ENCODE assay signal across 8 mouse cellular contexts in genomic region chr10:111972542-111973361, GRCm38 (mm10). TPM values are rescaled to one million over a fixed set of nuclear protein-coding genes. Genes with fewer than 3 reads are reported as not detected.
A peak's percentile ranks its signal among the peaks of the same experiment; 100 is the strongest.
DNase-seq lines count a peak whose midpoint lies in the region; ATAC-seq and TF ChIP-seq lines count a peak whose summit lies in the region.

Gene Krr1 (plus strand): TSS chr10:111972664.

- peak within 1 kb of the TSS; percentile 90 for H3K9ac ChIP-seq in ES-Bruce4 (ENCODE audit: low read depth, poor library complexity, severe bottlenecking)
- peak within 1 kb of the TSS; percentile 83 for H3K9ac ChIP-seq in forebrain, embryonic 13.5 days
- peak within 1 kb of the TSS; percentile 84 for H3K9ac ChIP-seq in liver, postnatal 0 days (replicated peaks)
- peak within 1 kb of the TSS; percentile 66 for H3K9ac ChIP-seq in neural tube, embryonic 14.5 days (replicated peaks; ENCODE audit: low read depth, low read length)

- peak; percentile 95 for ATAC-seq in cerebellum, adult (ENCODE audit: insufficient number of reproducible peaks, low FRiP score, low TSS enrichment)
- peak; percentile 98 for ATAC-seq in forebrain, embryonic 13.5 days
- ATAC-seq in liver, postnatal 0 days, result peak; percentile 100
- ATAC-seq in neural tube, embryonic 14.5 days (ENCODE audit: low read depth), result peak; percentile 98

- H3K9me3 ChIP-seq in ES-Bruce4 (replicated peaks; ENCODE audit: control insufficient read depth, insufficient read depth, low read length, poor library complexity, severe bottlenecking), result no peaks in the 10 kb centered on the region
- H3K9me3 ChIP-seq in forebrain, embryonic 13.5 days (replicated peaks), result no peaks in the 10 kb centered on the region; the same call in 1 of the 2 replicates
- no peaks in the 10 kb centered on the region for H3K9me3 ChIP-seq in liver, postnatal 0 days (ENCODE audit: low read length)
- no peaks in the 10 kb centered on the region for H3K9me3 ChIP-seq in neural tube, embryonic 14.5 days (ENCODE audit: control insufficient read depth, low read length)

- H3K4me1 ChIP-seq in ES-Bruce4 (ENCODE audit: control insufficient read depth, insufficient read depth, low read length), result no peaks in the 10 kb centered on the region
- H3K4me1 ChIP-seq in forebrain, embryonic 13.5 days, result peaks cover 8% of the 10 kb centered on the region
- peaks cover 9% of the 10 kb centered on the region for H3K4me1 ChIP-seq in liver, postnatal 0 days (ENCODE audit: insufficient read depth)
- peaks cover 8% of the 10 kb centered on the region for H3K4me1 ChIP-seq in neural tube, embryonic 14.5 days (ENCODE audit: control insufficient read depth, insufficient read depth, low read length)

- H3K27ac ChIP-seq in ES-Bruce4 (ENCODE audit: insufficient read depth, low read length), result no peak within 1 kb of the TSS
- H3K27ac ChIP-seq in forebrain, embryonic 13.5 days, result peak within 1 kb of the TSS; percentile 31; the same call in 1 of the 2 replicates
- peak within 1 kb of the TSS; percentile 84 for H3K27ac ChIP-seq in liver, postnatal 0 days (ENCODE audit: low read depth)
- 0 out of 2 replicates have a peak within 1 kb of the TSS, but pooled peaks have one; percentile 50 for H3K27ac ChIP-seq in neural tube, embryonic 14.5 days (ENCODE audit: low read depth, low read length)

- TF ChIP-seq EP300 in ES-Bruce4 (IDR thresholded peaks at IDR 0.05; ENCODE audit: insufficient read depth, low read depth, low read length), result 0 out of 2 replicates have a peak, but pooled peaks have one; percentile 37
- peak; percentile 64; the same call in 1 of the 2 replicates for TF ChIP-seq EP300 in liver, postnatal 0 days (IDR thresholded peaks at IDR 0.05; ENCODE audit: low read depth)

- H3K4me3 ChIP-seq in ES-Bruce4 (ENCODE audit: low read depth, low read length), result peak within 1 kb of the TSS; percentile 99
- H3K4me3 ChIP-seq in forebrain, embryonic 13.5 days, result peak within 1 kb of the TSS; percentile 92
- H3K4me3 ChIP-seq in liver, postnatal 0 days (ENCODE audit: low read depth, low read length), result peak within 1 kb of the TSS; percentile 91
- H3K4me3 ChIP-seq in neural tube, embryonic 14.5 days (ENCODE audit: low read depth, low read length), result peak within 1 kb of the TSS; percentile 84

- WGBS in forebrain, embryonic 13.5 days, result under 1% methylated on average over 51 of the region's 51 CpGs
- under 1% methylated on average over 51 of the region's 51 CpGs for WGBS in large intestine, adult 2 months
- WGBS in liver, postnatal 0 days (ENCODE audit: insufficient replicate concordance), result under 1% methylated on average over 51 of the region's 51 CpGs
- WGBS in neural tube, embryonic 14.5 days, result under 1% methylated on average over 51 of the region's 51 CpGs

- H3K36me3 ChIP-seq in ES-Bruce4 (ENCODE audit: control insufficient read depth, insufficient read depth, low read length, poor library complexity, severe bottlenecking), result peaks cover 14% of the 10 kb centered on the region; the same call in 1 of the 2 replicates
- peaks cover 19% of the 10 kb centered on the region for H3K36me3 ChIP-seq in forebrain, embryonic 13.5 days (ENCODE audit: poor library complexity, severe bottlenecking)
- H3K36me3 ChIP-seq in liver, postnatal 0 days (replicated peaks; ENCODE audit: insufficient read depth, low read length), result peaks cover 7% of the 10 kb centered on the region; the same call in 1 of the 2 replicates
- H3K36me3 ChIP-seq in neural tube, embryonic 14.5 days (ENCODE audit: control insufficient read depth, insufficient read depth, low read length), result no peaks in the 10 kb centered on the region

- no peak for TF ChIP-seq CTCF in ES-Bruce4 (IDR thresholded peaks at IDR 0.05; ENCODE audit: low read depth, low read length)
- no peak for TF ChIP-seq CTCF in liver, postnatal 0 days (IDR thresholded peaks at IDR 0.05; ENCODE audit: low read depth)

- H3K27me3 ChIP-seq in ES-Bruce4 (ENCODE audit: control insufficient read depth, insufficient read depth, low read length, poor library complexity, severe bottlenecking), result no peaks in the 10 kb centered on the region
- no peaks in the 10 kb centered on the region for H3K27me3 ChIP-seq in forebrain, embryonic 13.5 days
- H3K27me3 ChIP-seq in liver, postnatal 0 days (ENCODE audit: insufficient read depth, low read length), result no peaks in the 10 kb centered on the region
- no peaks in the 10 kb centered on the region for H3K27me3 ChIP-seq in neural tube, embryonic 14.5 days (ENCODE audit: control insufficient read depth, insufficient read depth, low read length)

- peak within 1 kb of the TSS; percentile 85 for H3K4me2 ChIP-seq in forebrain, embryonic 13.5 days
- H3K4me2 ChIP-seq in liver, postnatal 0 days (ENCODE audit: low read depth, low read length), result peak within 1 kb of the TSS; percentile 93
- peak within 1 kb of the TSS; percentile 76 for H3K4me2 ChIP-seq in neural tube, embryonic 14.5 days (ENCODE audit: low read depth, low read length)

- peak; percentile 91 to 93 for DNase-seq in heart, postnatal 10 days
- DNase-seq in large intestine, adult 2 months (ENCODE audit: low read depth, low spot score), result peak; percentile 92
- peak; percentile 95 for DNase-seq in liver, postnatal 0 days
- peak; percentile 87 for DNase-seq in testis, postnatal 10 days (ENCODE audit: low spot score)

- no peak for TF ChIP-seq POLR2A in ES-Bruce4 (IDR thresholded peaks at IDR 0.05; ENCODE audit: insufficient read depth, low read length)

- intact Hi-C loops in heart, postnatal 10 days (cut with DNase I), result loop anchor here (5.0 kb wide), 1 partner anchor 675 kb away; the partner anchor contains the start of gene Bbs10

RNA-seq across cellular contexts. Expression of gene Krr1, which starts in this region (rescaled TPM):
- polyA plus RNA-seq in ES-Bruce4 (2011; ENCODE audit: insufficient read depth, insufficient read length, low read depth, missing spikeins), result 63.6 and 77.1 TPM in 2 replicates
- 51.4 and 54.7 TPM in 2 replicates for polyA plus RNA-seq in forebrain, embryonic 13.5 days (2015; fragmentation: Nextera tagmentation; extraction: Ambion mirVana)
- total RNA-seq in heart, postnatal 10 days (2021), result 10 to 100 TPM; 21.2 to 22.1 TPM
- 5.1 and 7.0 TPM in 2 replicates for polyA plus RNA-seq in large intestine, adult 2 months (2012; rRNA removed)
- polyA plus RNA-seq in liver, postnatal 0 days (2015; fragmentation: Nextera tagmentation; extraction: Ambion mirVana), result 11.2 and 11.6 TPM in 2 replicates
- polyA plus RNA-seq in neural tube, embryonic 14.5 days (2014; fragmentation: Nextera tagmentation; extraction: Ambion mirVana), result 36.8 and 37.9 TPM in 2 replicates
